Mouse (Mus musculus) brain, embryonic 18.5 days (tissue): ENCODE measurements at regions not wholly inside any gene's neighbourhood (a gene's known extent, or its start where the extent isn't known, plus 50 kb on each side); places are given as distances from the start of the nearest gene placed in this dataset.
A peak's percentile ranks its signal among the peaks of the same experiment; 100 is the strongest.

Source experiments
- DNase-seq: peaks from one replicate; pipeline ENCODE4 v3.0.0-alpha.2; 2012; ENCODE audit warnings: low read depth, low spot score

GRCm38 (mm10) chr8:87417466-87417865 lies 54.9 kb downstream of the Cbln1 start:
- DNase-seq: no peak

- DNase-seq: no peak
Observed at GRCm38 (mm10) chr8:87415051-87415630, 57.3 kb downstream of the Cbln1 start.

GRCm38 (mm10) chr8:87389016-87389415 lies 83.4 kb downstream of the Cbln1 start:
- DNase-seq: no peak

GRCm38 (mm10) chr8:87383527-87384206 lies 88.7 kb downstream of the Cbln1 start:
- no peak for DNase-seq

GRCm38 (mm10) chr8:87382311-87382710 lies 90.1 kb downstream of the Cbln1 start:
- no peak for DNase-seq

- DNase-seq: no peak
Observed at GRCm38 (mm10) chr8:87380791-87381190, 91.6 kb downstream of the Cbln1 start.

GRCm38 (mm10) chr8:87379296-87379695 lies 93.1 kb downstream of the Cbln1 start:
- no peak for DNase-seq

GRCm38 (mm10) chr8:87374044-87374443 lies 98.4 kb downstream of the Cbln1 start:
- DNase-seq: no peak

- no peak for DNase-seq
Observed at GRCm38 (mm10) chr8:87373535-87373934, 98.9 kb downstream of the Cbln1 start.

GRCm38 (mm10) chr8:87372061-87372460 lies 100.3 kb downstream of the Cbln1 start:
- DNase-seq: no peak

- no peak for DNase-seq
Observed at GRCm38 (mm10) chr8:87370194-87370593, 102.2 kb downstream of the Cbln1 start.

GRCm38 (mm10) chr8:87350471-87350870 lies 121.9 kb downstream of the Cbln1 start:
- DNase-seq: no peak

GRCm38 (mm10) chr8:87349781-87350181 lies 122.6 kb downstream of the Cbln1 start:
- DNase-seq: no peak

- DNase-seq: no peak
Observed at GRCm38 (mm10) chr8:87329371-87329770, 143.0 kb downstream of the Cbln1 start.

GRCm38 (mm10) chr8:87314570-87314969 lies 157.8 kb downstream of the Cbln1 start:
- DNase-seq: peak; percentile 32

- DNase-seq: no peak
Observed at GRCm38 (mm10) chr8:87311282-87311681, 161.1 kb downstream of the Cbln1 start.

GRCm38 (mm10) chr8:87308311-87308710 lies 164.1 kb downstream of the Cbln1 start:
- no peak for DNase-seq

- no peak for DNase-seq
Observed at GRCm38 (mm10) chr8:87305001-87305400, 167.4 kb downstream of the Cbln1 start.

GRCm38 (mm10) chr8:87303522-87303921 lies 168.9 kb downstream of the Cbln1 start:
- DNase-seq: no peak

GRCm38 (mm10) chr8:87297761-87298160 lies 174.6 kb downstream of the Cbln1 start:
- DNase-seq: no peak

GRCm38 (mm10) chr8:87297331-87297730 lies 175.1 kb downstream of the Cbln1 start:
- no peak for DNase-seq

- DNase-seq: no peak
Observed at GRCm38 (mm10) chr8:87286059-87286458, 186.3 kb downstream of the Cbln1 start.

GRCm38 (mm10) chr8:87284356-87284755 lies 188.1 kb downstream of the Cbln1 start:
- no peak for DNase-seq

GRCm38 (mm10) chr8:87282511-87282910 lies 189.9 kb downstream of the Cbln1 start:
- DNase-seq: no peak
